ENCODE assay signal across 9 mouse cellular contexts in genomic region chr12:12176331-12177263, GRCm38 (mm10).
A peak's percentile ranks its signal among the peaks of the same experiment; 100 is the strongest.
DNase-seq lines count a peak whose midpoint lies in the region; ATAC-seq and TF ChIP-seq lines count a peak whose summit lies in the region.
"Had no signal": no experiment of that assay in that cellular context is flagged by ENCODE, and none has a peak within 500 bp of the region (broad histone marks: within the 10 kb centered on the region; RNA-seq: fewer than 3 reads in every experiment).

No protein-coding gene starts in this region.

- H3K4me1 ChIP-seq in embryonic fibroblast, embryonic 13.5 days (ENCODE audit: control insufficient read depth, insufficient read depth, low read length), result peaks cover 7% of the 10 kb centered on the region; the same call in 1 of the 2 replicates
- H3K4me1 ChIP-seq in heart, embryonic 14.5 days (ENCODE audit: control insufficient read depth in 2 of 2, insufficient read depth in 2 of 2, low read length in 2 of 2), result peaks cover 19 to 27% of the 10 kb centered on the region in 2 experiments
- peaks cover 0 to 10% of the 10 kb centered on the region in 2 experiments; a peak in 1 of 4 replicates for H3K4me1 ChIP-seq in liver, embryonic 14.5 days (replicated peaks; ENCODE audit: control insufficient read depth in 2 of 2, insufficient read depth in 2 of 2, low read length in 1 of 2)
- H3K4me1 ChIP-seq in stomach, embryonic 15.5 days, result 0 out of 2 replicates have a peak, but pooled peaks cover 6% of the 10 kb centered on the region

- peak; percentile 47; the same call in 1 of the 2 replicates for TF ChIP-seq CTCF in embryonic fibroblast, embryonic 13.5 days (IDR thresholded peaks at IDR 0.05; ENCODE audit: borderline replicate concordance, insufficient read depth, low read length)
- peak; percentile 87 for TF ChIP-seq CTCF in liver, embryonic 14.5 days (IDR thresholded peaks at IDR 0.05; ENCODE audit: low read depth)

- H3K4me2 ChIP-seq in heart, embryonic 14.5 days (ENCODE audit: low read length), result peak overlapping the region; percentile 67
- H3K4me2 ChIP-seq in liver, embryonic 14.5 days (ENCODE audit: low read depth), result peak overlapping the region; percentile 36
- peak overlapping the region; percentile 53 for H3K4me2 ChIP-seq in stomach, embryonic 15.5 days

- WGBS in heart, embryonic 14.5 days, result 9% methylated on average over 13 of the region's 13 CpGs
- WGBS in liver, embryonic 14.5 days (ENCODE audit: insufficient replicate concordance), result 7% methylated on average over 13 of the region's 13 CpGs
- WGBS in stomach, embryonic 15.5 days, result 13% methylated on average over 13 of the region's 13 CpGs

- DNase-seq in CD4-positive helper T cell, adult 2 months (ENCODE audit: low read depth, low spot score), result peak; percentile 77
- DNase-seq in brain, adult 2 months (ENCODE audit: low read depth, low spot score), result peak; percentile 94
- peak; percentile 85 for DNase-seq in kidney, postnatal 10 days
- peak; percentile 30 to 45 (median 42) for DNase-seq in liver, embryonic 14.5 days (ENCODE audit: low read depth in 3 of 3, low spot score in 3 of 3)
- peak; percentile 81 for DNase-seq in neural tube, embryonic 10.5 days (ENCODE audit: extremely low spot score, low spot score)

- H3K9me3 ChIP-seq in heart, embryonic 14.5 days (ENCODE audit: control insufficient read depth, low read length), result no peaks in the 10 kb centered on the region
- H3K9me3 ChIP-seq in liver, embryonic 14.5 days (ENCODE audit: control insufficient read depth, low read length), result no peaks in the 10 kb centered on the region
- no peaks in the 10 kb centered on the region for H3K9me3 ChIP-seq in stomach, embryonic 15.5 days

- no peaks in the 10 kb centered on the region for H3K36me3 ChIP-seq in heart, embryonic 14.5 days (ENCODE audit: control insufficient read depth, insufficient read depth, low read length)
- H3K36me3 ChIP-seq in liver, embryonic 14.5 days (replicated peaks; ENCODE audit: control insufficient read depth, insufficient read depth, low read depth), result no peaks in the 10 kb centered on the region
- H3K36me3 ChIP-seq in stomach, embryonic 15.5 days, result no peaks in the 10 kb centered on the region

- no peak overlapping the region for H3K27ac ChIP-seq in embryonic fibroblast, embryonic 13.5 days (ENCODE audit: insufficient read depth, low read length)
- peak overlapping the region in 1 of 2 experiments; percentile 45; a peak in 1 of 4 replicates for H3K27ac ChIP-seq in heart, embryonic 14.5 days (replicated peaks in 1 of 2; ENCODE audit: control insufficient read depth in 1 of 2, insufficient read depth in 1 of 2, low read depth in 2 of 2, low read length in 2 of 2)
- no peak overlapping the region for H3K27ac ChIP-seq in liver, embryonic 14.5 days
- no peak overlapping the region for H3K27ac ChIP-seq in stomach, embryonic 15.5 days

- no peak overlapping the region for H3K4me3 ChIP-seq in embryonic fibroblast, embryonic 13.5 days (ENCODE audit: insufficient read depth, low read length)
- peak overlapping the region; percentile 26 to 32; a peak in 3 of 4 replicates for H3K4me3 ChIP-seq in heart, embryonic 14.5 days (ENCODE audit: control insufficient read depth in 1 of 2, insufficient read depth in 1 of 2, low read depth in 1 of 2, low read length in 2 of 2)
- peak overlapping the region in 1 of 2 experiments; percentile 46; a peak in 1 of 4 replicates for H3K4me3 ChIP-seq in liver, embryonic 14.5 days (ENCODE audit: insufficient read depth in 1 of 2, low read depth in 2 of 2, low read length in 2 of 2)
- H3K4me3 ChIP-seq in stomach, embryonic 15.5 days (replicated peaks), result 0 out of 2 replicates have a peak overlapping the region, but pooled peaks have one; percentile 9
- H3K4me3 ChIP-seq: erythroblast, embryonic 14.5 days had no signal

- no peak for TF ChIP-seq POLR2A in embryonic fibroblast, embryonic 13.5 days (IDR thresholded peaks at IDR 0.05; ENCODE audit: low read depth, low read length)

- TF ChIP-seq EP300 in liver, embryonic 14.5 days (IDR thresholded peaks at IDR 0.05; ENCODE audit: low read depth), result no peak

- peak; percentile 42 for ATAC-seq in heart, embryonic 14.5 days (ENCODE audit: insufficient number of reproducible peaks, insufficient read depth, low FRiP score, low read depth)
- peak; percentile 55 for ATAC-seq in liver, embryonic 14.5 days (ENCODE audit: insufficient read depth)
- peak; percentile 68; the same call in 1 of the 2 replicates for ATAC-seq in stomach, embryonic 15.5 days (ENCODE audit: insufficient read depth, low FRiP score, low read depth)

- H3K9ac ChIP-seq in heart, embryonic 14.5 days (ENCODE audit: low read length), result peak overlapping the region; percentile 68
- H3K9ac ChIP-seq in liver, embryonic 14.5 days (replicated peaks), result no peak overlapping the region
- H3K9ac ChIP-seq in stomach, embryonic 15.5 days, result no peak overlapping the region

- 0 out of 2 replicates have a peak, but pooled peaks cover 5% of the 10 kb centered on the region for H3K27me3 ChIP-seq in heart, embryonic 14.5 days (ENCODE audit: control insufficient read depth, insufficient read depth, low read length)
- H3K27me3 ChIP-seq in liver, embryonic 14.5 days (ENCODE audit: control insufficient read depth, insufficient read depth, low read length), result no peaks in the 10 kb centered on the region
- H3K27me3 ChIP-seq in stomach, embryonic 15.5 days (replicated peaks), result no peaks in the 10 kb centered on the region

Comparison
In these comparisons a context has a peak if more than half of its experiments do, and no peak if none do; other contexts are left out.
1. DNase-seq: peak in every context shown above with its lines; median percentile 94 in brain, adult 2 months; 85 in kidney, postnatal 10 days; 81 in neural tube, embryonic 10.5 days; 77 in CD4-positive helper T cell, adult 2 months; 42 in liver, embryonic 14.5 days.